Mouse (Mus musculus) brain, adult 2 months (tissue): ENCODE data around the gene Aldh1l1.
"Not testable (repeated sequence)": the region's sequence is repeated elsewhere in the genome, so short reads cannot be mapped to it uniquely, and the experiment has no call there.

Source experiments
- DNase-seq: peaks from one replicate; pipeline ENCODE4 v3.0.0; 2011; ENCODE audit warnings: low read depth, low spot score

Gene Aldh1l1

GRCm38 (mm10) chr6:90618821-90619636, 132.8 kb downstream of the Aldh1l1 start:
- DNase-seq: no peak

- DNase-seq: no peak
Observed at GRCm38 (mm10) chr6:90619936-90620335, 133.7 kb downstream of the Aldh1l1 start.

- DNase-seq: no peak
Observed at GRCm38 (mm10) chr6:90620791-90621583, 134.8 kb downstream of the Aldh1l1 start.

- no peak for DNase-seq
Observed at GRCm38 (mm10) chr6:90621584-90621890, 135.3 kb downstream of the Aldh1l1 start.

GRCm38 (mm10) chr6:90622758-90623455, 136.7 kb downstream of the Aldh1l1 start:
- no peak for DNase-seq

- DNase-seq: no peak
Observed at GRCm38 (mm10) chr6:90623456-90623836, 137.2 kb downstream of the Aldh1l1 start.

- no peak for DNase-seq
Observed at GRCm38 (mm10) chr6:90624184-90624583, 138.0 kb downstream of the Aldh1l1 start.

- no peak for DNase-seq
Observed at GRCm38 (mm10) chr6:90624733-90625132, 138.5 kb downstream of the Aldh1l1 start.

- DNase-seq: no peak
Observed at GRCm38 (mm10) chr6:90625207-90625994, 139.2 kb downstream of the Aldh1l1 start.

GRCm38 (mm10) chr6:90627556-90627955, 141.3 kb downstream of the Aldh1l1 start:
- DNase-seq: no peak

- DNase-seq: no peak
Observed at GRCm38 (mm10) chr6:90629506-90629905, 143.3 kb downstream of the Aldh1l1 start.

GRCm38 (mm10) chr6:90630427-90630826, 144.2 kb downstream of the Aldh1l1 start:
- no peak for DNase-seq

- DNase-seq: not testable (repeated sequence)
Observed at GRCm38 (mm10) chr6:90632526-90632925, 146.3 kb downstream of the Aldh1l1 start.

- no peak for DNase-seq
Observed at GRCm38 (mm10) chr6:90635081-90635480, 148.9 kb downstream of the Aldh1l1 start.

GRCm38 (mm10) chr6:90635611-90636010, 149.4 kb downstream of the Aldh1l1 start:
- DNase-seq: no peak

GRCm38 (mm10) chr6:90643057-90643456, 156.8 kb downstream of the Aldh1l1 start:
- no peak for DNase-seq

- no peak for DNase-seq
Observed at GRCm38 (mm10) chr6:90644965-90645364, 158.7 kb downstream of the Aldh1l1 start.

GRCm38 (mm10) chr6:90648391-90648790, 162.2 kb downstream of the Aldh1l1 start:
- DNase-seq: no peak

- no peak for DNase-seq
Observed at GRCm38 (mm10) chr6:90649279-90649678, 163.1 kb downstream of the Aldh1l1 start.
